Mouse (Mus musculus): ENCODE data around the gene Zbtb48. TPM values are rescaled to one million over a fixed set of nuclear protein-coding genes. Genes with fewer than 3 reads are reported as not detected.

The Zbtb48 gene
- total and polyA plus RNA-seq, 3 experiments: 4.3 to 8.8 (median 5.6) TPM

DNA sequence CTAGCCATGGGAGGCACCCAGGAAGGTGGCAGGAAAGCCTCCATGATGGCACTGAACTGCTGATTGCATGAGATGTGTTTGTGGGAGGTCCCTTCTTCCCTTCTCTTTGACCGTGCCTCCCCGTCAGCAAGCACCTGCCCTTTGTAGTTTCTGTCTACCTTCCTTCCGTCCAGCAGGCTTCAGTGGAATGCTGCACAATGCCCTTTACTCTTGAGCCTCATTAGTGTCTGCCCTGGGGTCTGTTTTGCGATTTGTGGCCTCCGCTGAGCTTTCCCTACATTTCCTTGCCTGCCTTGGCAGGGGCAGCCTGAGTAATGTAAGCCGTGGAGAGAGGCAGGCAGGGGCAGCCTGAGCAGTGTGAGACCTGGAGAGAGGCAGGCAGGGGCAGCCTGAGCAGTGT lies 17.1 kb upstream of the Zbtb48 start:
- Histone ChIP-seq H3K27me3 (ENCODE audit: control insufficient read depth, insufficient read depth, low read length) (no peaks in the 10 kb centered on the region), H3K9ac (ENCODE audit: low read depth, low read length) (no peak overlapping the region), H3K4me3 (no peak overlapping the region), H3K79me2 (replicated peaks; ENCODE audit: control insufficient read depth, insufficient read depth, low read length) (peaks cover 1% of the 10 kb centered on the region), H3K27ac (no peak overlapping the region), H3K36me3 (ENCODE audit: control insufficient read depth, insufficient read depth, low read length) (no peaks in the 10 kb centered on the region), H3K4me1 (ENCODE audit: control insufficient read depth, insufficient read depth, low read length) (peaks cover 2% of the 10 kb centered on the region)
- intact Hi-C loops (cut with DNase I): no loop called here
- TF ChIP-seq EP300 (IDR thresholded peaks at IDR 0.05; ENCODE audit: insufficient read depth, low read depth, low read length): no peak
- no peak for TF ChIP-seq CTCF (IDR thresholded peaks at IDR 0.05)
- TF ChIP-seq POLR2A (IDR thresholded peaks at IDR 0.05; ENCODE audit: insufficient read depth, low read depth, low read length): no peak
- 84% methylated on average over 6 of the region's 6 CpGs for WGBS
- no peak for DNase-seq

DNA sequence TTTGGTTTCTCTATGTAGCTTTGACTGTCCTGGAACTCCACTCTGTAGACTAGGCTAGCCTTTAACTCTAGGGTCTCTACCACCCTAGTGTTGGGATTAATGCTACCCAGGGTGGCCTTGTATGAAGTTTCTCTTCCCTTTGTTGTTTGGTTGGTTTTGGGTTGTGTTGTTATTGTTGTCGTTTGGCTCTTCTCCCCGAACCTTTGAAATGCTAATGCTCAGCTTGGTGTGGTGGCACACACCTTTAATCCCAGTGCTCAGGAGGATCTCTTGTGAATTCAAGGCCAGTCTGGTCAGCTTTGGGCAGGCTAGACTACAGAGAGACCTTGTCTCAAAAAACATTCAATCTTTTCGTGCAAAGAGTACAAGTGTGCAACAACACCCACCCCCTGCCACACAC lies 15.7 kb upstream of the Zbtb48 start:
- Histone ChIP-seq H3K79me2 (replicated peaks; ENCODE audit: control insufficient read depth, insufficient read depth, low read length) (peaks cover 3% of the 10 kb centered on the region), H3K36me3 (ENCODE audit: control insufficient read depth, insufficient read depth, low read length) (no peaks in the 10 kb centered on the region), H3K4me3 (no peak overlapping the region), H3K27ac (no peak overlapping the region), H3K9ac (ENCODE audit: low read depth, low read length) (no peak overlapping the region), H3K4me1 (ENCODE audit: control insufficient read depth, insufficient read depth, low read length) (peaks cover 2% of the 10 kb centered on the region), H3K27me3 (ENCODE audit: control insufficient read depth, insufficient read depth, low read length) (no peaks in the 10 kb centered on the region)
- TF ChIP-seq CTCF (IDR thresholded peaks at IDR 0.05) (no peak), EP300 (IDR thresholded peaks at IDR 0.05; ENCODE audit: insufficient read depth, low read depth, low read length) (no peak), POLR2A (IDR thresholded peaks at IDR 0.05; ENCODE audit: insufficient read depth, low read depth, low read length) (no peak)
- intact Hi-C loops (cut with DNase I): no loop called here
- 88% methylated on average over 3 of the region's 3 CpGs for WGBS
- no peak for DNase-seq

DNA sequence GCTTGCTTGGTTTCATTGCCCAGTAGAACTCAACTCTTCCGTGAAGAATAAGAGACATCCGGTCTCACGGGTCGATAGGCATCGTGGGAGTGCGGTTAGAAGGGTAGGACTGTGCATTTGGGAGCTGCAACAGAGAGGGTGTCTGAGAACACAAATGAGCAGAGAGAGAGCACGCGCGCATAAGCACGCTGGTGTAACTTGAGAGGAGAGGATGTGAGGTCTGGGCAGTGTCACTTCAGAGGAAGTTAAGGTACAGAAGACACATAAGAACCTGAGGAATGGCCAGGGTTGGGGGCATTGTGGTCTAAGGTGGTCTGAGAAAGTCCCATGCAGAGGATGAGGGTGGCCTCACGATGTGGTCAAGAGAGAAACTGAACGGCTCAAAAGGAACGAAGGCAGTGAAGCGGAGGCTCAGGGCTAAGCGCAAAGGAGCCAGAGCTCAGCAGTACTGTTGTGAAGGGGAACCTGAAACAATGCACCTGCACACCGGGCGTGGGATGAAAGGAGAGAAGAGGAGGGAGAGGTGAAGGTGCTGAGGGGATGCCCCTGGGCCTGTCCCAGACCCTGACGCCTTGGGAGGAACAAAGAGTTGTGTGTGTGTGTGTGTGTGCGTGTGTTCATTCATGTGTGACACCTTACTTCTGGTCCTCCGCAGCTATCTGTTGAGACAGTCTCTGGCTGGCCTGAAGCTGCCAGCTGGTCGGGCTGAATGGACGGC lies 14.6 kb upstream of the Zbtb48 start:
- TF ChIP-seq CTCF (IDR thresholded peaks at IDR 0.05): no peak
- no peak for TF ChIP-seq POLR2A (IDR thresholded peaks at IDR 0.05; ENCODE audit: insufficient read depth, low read depth, low read length)
- TF ChIP-seq EP300 (IDR thresholded peaks at IDR 0.05; ENCODE audit: insufficient read depth, low read depth, low read length): no peak
- no peak overlapping the region for H3K4me3 ChIP-seq
- no peak overlapping the region for H3K27ac ChIP-seq
- H3K36me3 ChIP-seq (ENCODE audit: control insufficient read depth, insufficient read depth, low read length): no peaks in the 10 kb centered on the region
- WGBS: 95% methylated on average over 22 of the region's 22 CpGs
- H3K27me3 ChIP-seq (ENCODE audit: control insufficient read depth, insufficient read depth, low read length): no peaks in the 10 kb centered on the region
- DNase-seq: no peak
- peaks cover 2% of the 10 kb centered on the region for H3K4me1 ChIP-seq (ENCODE audit: control insufficient read depth, insufficient read depth, low read length)
- intact Hi-C loops (cut with DNase I): no loop called here
- H3K9ac ChIP-seq (ENCODE audit: low read depth, low read length): no peak overlapping the region
- peaks cover 3% of the 10 kb centered on the region for H3K79me2 ChIP-seq (replicated peaks; ENCODE audit: control insufficient read depth, insufficient read depth, low read length)

DNA sequence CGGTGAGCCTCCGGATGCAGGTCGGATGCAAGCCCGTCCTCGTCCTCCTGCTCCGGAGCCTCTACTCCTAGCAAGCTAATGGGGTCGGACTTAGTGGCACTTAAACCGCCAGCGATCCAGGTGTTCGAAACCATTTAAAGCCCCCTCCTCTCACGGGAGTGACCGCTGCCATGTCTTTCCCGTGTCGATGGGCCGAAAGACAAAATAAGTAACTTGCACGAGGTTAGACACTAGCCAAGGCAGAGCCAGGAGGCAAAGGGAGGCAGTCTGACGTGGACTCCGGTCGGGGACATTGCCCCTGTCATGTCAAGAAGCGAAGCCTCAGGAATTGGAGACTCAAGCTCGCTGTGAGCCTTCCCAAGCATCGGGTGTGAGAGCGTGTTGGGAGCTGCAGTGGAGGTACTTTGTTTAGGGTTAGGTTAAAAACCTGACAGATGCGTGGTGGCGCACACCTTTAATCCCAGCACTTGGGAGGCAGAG lies 12.4 kb upstream of the Zbtb48 start:
- H3K4me1 ChIP-seq (ENCODE audit: control insufficient read depth, insufficient read depth, low read length): peaks cover 2% of the 10 kb centered on the region
- no peaks in the 10 kb centered on the region for H3K27me3 ChIP-seq (ENCODE audit: control insufficient read depth, insufficient read depth, low read length)
- H3K79me2 ChIP-seq (replicated peaks; ENCODE audit: control insufficient read depth, insufficient read depth, low read length): peaks cover 3% of the 10 kb centered on the region
- DNase-seq: no peak
- H3K36me3 ChIP-seq (ENCODE audit: control insufficient read depth, insufficient read depth, low read length): no peaks in the 10 kb centered on the region
- WGBS: 3% methylated on average over 25 of the region's 25 CpGs
- intact Hi-C loops (cut with DNase I): loop anchor here (2.0 kb wide), 2 partner anchors 57 to 59 kb away; no protein-coding TSS in a partner anchor
- TF ChIP-seq EP300 (IDR thresholded peaks at IDR 0.05; ENCODE audit: insufficient read depth, low read depth, low read length): no peak
- no peak for TF ChIP-seq POLR2A (IDR thresholded peaks at IDR 0.05; ENCODE audit: insufficient read depth, low read depth, low read length)
- no peak for TF ChIP-seq CTCF (IDR thresholded peaks at IDR 0.05)
- H3K9ac ChIP-seq (ENCODE audit: low read depth, low read length): peak overlapping the region; percentile 99
- peak overlapping the region; percentile 98 for H3K4me3 ChIP-seq
- peak overlapping the region; percentile 78; the same call in 1 of the 2 replicates for H3K27ac ChIP-seq

DNA sequence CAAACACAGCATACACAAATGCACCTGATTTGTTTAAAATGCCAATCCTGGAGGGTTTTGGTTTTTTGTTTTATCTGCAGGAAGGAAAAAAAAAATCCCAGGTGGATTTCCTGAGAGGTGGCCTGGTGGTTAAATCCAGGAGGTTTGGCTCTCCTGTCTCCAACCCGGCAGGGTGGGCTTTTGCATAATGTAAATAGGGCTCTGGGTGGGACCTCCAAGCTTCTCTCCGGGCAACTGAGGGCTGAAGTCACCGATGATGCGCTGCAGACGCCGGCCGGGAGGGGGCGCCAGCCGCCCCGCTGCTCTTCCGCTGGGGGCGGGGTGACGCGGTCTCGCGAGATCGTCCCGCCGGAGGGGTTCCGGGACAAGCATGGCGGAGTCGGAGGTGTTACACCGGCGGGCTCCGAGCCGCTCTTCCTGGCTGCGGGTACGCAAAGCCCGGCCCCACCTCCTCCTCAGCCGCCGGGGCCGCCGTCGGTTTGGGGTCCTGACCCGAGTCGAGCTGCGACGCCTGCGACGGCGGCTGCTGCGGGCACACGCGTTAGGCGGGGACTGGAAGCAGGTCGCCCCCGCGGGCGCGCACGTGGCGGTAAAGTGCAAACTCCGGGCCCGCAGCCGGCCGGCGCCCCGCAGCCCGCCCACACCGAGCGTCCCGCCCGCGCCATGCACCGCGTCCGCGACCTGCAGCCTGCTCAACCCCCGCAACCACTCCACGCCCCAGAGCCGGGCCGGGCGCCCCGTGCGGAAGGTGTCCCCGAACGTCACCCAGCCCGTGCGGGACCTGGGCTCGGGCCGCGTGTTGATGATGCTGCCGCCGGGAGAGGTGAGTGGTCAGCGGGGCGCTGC lies 11.7 kb upstream of the Zbtb48 start, which contains the start of gene Nol9:
Gene Nol9 (plus strand): TSS at position 337 of the 846 bp plus-strand sequence.
- H3K4me3 ChIP-seq: peak within 1 kb of the TSS; percentile 98
- peak within 1 kb of the TSS; percentile 99 for H3K9ac ChIP-seq (ENCODE audit: low read depth, low read length)
- peak within 1 kb of the TSS; percentile 78 for H3K27ac ChIP-seq
- WGBS: under 1% methylated on average over 74 of the region's 86 CpGs
- H3K27me3 ChIP-seq (ENCODE audit: control insufficient read depth, insufficient read depth, low read length): no peaks in the 10 kb centered on the region
- peaks cover 2% of the 10 kb centered on the region for H3K4me1 ChIP-seq (ENCODE audit: control insufficient read depth, insufficient read depth, low read length)
- peaks cover 3% of the 10 kb centered on the region for H3K79me2 ChIP-seq (replicated peaks; ENCODE audit: control insufficient read depth, insufficient read depth, low read length)
- intact Hi-C loops (cut with DNase I): loop anchor here (2.0 kb wide), 2 partner anchors 58 kb away; no protein-coding TSS in a partner anchor
- peak; percentile 94 to 98 for DNase-seq
- TF ChIP-seq EP300 (IDR thresholded peaks at IDR 0.05; ENCODE audit: insufficient read depth, low read depth, low read length): peak; percentile 67; the same call in 1 of the 2 replicates
- peak; percentile 76 for TF ChIP-seq POLR2A (IDR thresholded peaks at IDR 0.05; ENCODE audit: insufficient read depth, low read depth, low read length)
- TF ChIP-seq CTCF (IDR thresholded peaks at IDR 0.05): no peak
- H3K36me3 ChIP-seq (ENCODE audit: control insufficient read depth, insufficient read depth, low read length): no peaks in the 10 kb centered on the region

Measured in heart, adult 2 months (tissue).